Mouse (Mus musculus) CD4-positive helper T cell, adult 2 months (primary cell): ENCODE results near the gene Olfr1441.
A peak's percentile ranks its signal among the peaks of the same experiment; 100 is the strongest.

ENCODE experiments used
- DNase-seq: peaks from one replicate; pipeline ENCODE4 v3.0.0-alpha.2; 2012; ENCODE audit warnings: low read depth, missing footprints, low spot score

Olfr1441 gene

DNA sequence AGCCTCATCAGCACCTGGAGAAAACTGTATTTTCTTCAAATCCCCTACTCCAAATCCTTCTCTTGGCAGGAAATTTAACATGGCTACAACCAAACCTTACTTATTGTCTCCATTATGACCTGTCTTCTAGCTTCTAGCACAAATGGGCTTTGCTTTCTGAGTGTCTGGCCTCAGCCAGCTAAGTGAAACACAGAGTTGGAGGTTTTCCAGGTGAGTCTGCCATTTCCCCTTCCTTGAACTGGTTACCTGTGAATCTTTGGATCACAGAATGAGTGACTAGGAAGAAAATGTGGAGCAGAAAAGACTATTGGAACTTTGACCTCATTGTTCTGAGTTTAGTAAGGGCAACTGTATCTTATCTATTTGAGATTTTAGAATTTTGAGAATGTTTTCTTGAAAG lies at the start of gene Olfr1441:
Gene Olfr1441, plus strand, starts transcription at position 73 of the 400 bp plus-strand sequence.
- no peak for DNase-seq

GRCm38 (mm10) chr19:12373004-12373403 lies 44.2 kb upstream of the Olfr1441 start:
- DNase-seq = no peak

DNA sequence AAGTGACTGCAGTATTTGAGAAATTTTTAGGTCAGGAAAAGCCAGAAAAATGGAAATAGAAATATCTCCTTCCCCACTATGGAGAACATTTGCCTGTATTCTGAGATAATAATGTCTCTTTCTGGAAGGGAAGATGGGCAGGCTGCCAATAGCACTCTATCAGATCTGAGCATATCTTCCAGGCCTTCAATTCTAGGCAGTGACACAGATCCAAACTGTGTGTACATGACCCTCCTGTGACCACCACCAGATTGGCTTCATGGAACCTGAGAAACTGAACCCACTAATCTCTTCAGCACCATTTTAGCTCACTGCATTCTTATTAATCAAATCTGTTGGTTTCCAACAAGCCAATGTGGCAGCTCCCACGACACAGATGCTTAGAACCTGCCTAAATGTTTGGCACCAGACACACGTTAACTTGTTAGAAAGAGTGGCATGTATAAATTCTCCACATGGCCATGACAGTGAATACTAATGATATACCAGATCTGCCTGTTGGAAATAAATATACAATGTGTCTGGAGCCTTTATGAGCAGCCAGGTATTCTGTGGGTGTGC lies 42.7 kb upstream of the Olfr1441 start:
- DNase-seq = no peak

GRCm38 (mm10) chr19:12386979-12387378 lies 30.3 kb upstream of the Olfr1441 start, which contains the start of gene Olfr1440:
Gene Olfr1440, plus strand, starts transcription at chr19:12387279.
- no peak for DNase-seq

- no peak for DNase-seq
Observed at GRCm38 (mm10) chr19:12413737-12414136, 3.5 kb upstream of the Olfr1441 start.

GRCm38 (mm10) chr19:12418312-12418711 lies 1.1 kb downstream of the Olfr1441 start:
- DNase-seq = no peak

GRCm38 (mm10) chr19:12420555-12420954 lies 3.3 kb downstream of the Olfr1441 start:
- DNase-seq = no peak

- DNase-seq = no peak
Observed at GRCm38 (mm10) chr19:12421680-12422079, 4.4 kb downstream of the Olfr1441 start.

- no peak for DNase-seq
Observed at GRCm38 (mm10) chr19:12427101-12427500, 9.9 kb downstream of the Olfr1441 start.

GRCm38 (mm10) chr19:12427605-12428004 lies 10.4 kb downstream of the Olfr1441 start, which contains the start of gene Pfpl:
Gene Pfpl, plus strand, starts transcription at chr19:12427905.
- DNase-seq = no peak

- peak; percentile 29 for DNase-seq
Observed at GRCm38 (mm10) chr19:12433033-12433432, 15.8 kb downstream of the Olfr1441 start.

- no peak for DNase-seq
Observed at GRCm38 (mm10) chr19:12435011-12435416, 17.8 kb downstream of the Olfr1441 start.

- DNase-seq = no peak
Observed at GRCm38 (mm10) chr19:12435750-12436524, 18.7 kb downstream of the Olfr1441 start.

GRCm38 (mm10) chr19:12439581-12439980 lies 22.3 kb downstream of the Olfr1441 start:
- DNase-seq = no peak

- no peak for DNase-seq
Observed at GRCm38 (mm10) chr19:12440103-12440725, 23.0 kb downstream of the Olfr1441 start.

- DNase-seq = no peak
Observed at GRCm38 (mm10) chr19:12442560-12442959, 25.3 kb downstream of the Olfr1441 start.

- no peak for DNase-seq
Observed at GRCm38 (mm10) chr19:12445014-12445413, 27.8 kb downstream of the Olfr1441 start.

DNA sequence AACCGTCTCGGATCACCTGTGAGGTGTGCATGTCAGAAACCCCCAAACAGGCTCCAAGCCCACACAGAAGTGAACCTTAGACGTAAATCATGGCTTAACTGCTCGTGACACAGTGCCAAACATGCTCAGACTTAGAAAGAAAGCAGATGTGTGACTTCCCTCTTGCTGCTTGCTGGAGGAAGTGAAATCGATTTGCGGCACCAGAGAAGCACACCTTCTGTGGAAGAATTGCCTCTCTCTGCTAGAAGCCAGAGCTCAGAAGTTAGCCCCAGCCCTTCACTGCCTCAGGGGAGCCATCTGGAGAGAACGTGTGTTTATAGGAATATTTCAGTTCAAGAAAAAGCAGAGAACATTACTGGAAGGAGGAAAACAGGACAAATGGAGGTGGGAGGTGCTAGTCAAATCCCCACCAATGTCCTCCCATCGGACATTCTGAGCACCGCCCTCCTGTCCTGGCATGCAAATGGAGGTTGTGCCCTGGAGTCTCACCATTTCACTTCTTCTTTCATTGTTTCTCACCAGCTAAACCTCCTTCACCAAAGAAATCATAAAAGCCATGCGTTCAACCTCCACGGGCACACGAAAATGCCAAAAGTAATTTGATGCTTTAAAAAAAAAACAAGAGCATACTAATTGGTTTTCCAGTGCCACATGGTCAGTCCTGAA lies 40.3 kb downstream of the Olfr1441 start:
- no peak for DNase-seq

DNA sequence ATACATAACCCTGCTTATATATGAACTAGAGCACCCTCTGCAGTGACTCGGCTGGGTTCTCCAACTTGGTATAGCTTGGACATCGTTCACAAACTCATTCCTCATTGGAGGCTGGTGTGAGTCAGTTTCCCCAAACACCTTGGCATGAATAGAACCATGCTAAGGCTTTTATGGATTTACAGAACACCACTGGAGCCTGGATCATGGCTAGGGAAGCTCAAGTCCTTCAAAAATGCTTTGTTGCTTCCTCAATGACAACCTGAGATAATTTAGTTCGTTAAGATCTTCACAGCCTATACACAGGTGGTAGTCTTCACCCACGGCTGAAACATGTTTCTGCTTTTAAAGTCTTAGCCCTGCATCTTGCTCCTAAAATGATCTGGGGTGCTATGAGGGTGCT lies 42.3 kb downstream of the Olfr1441 start:
- DNase-seq = no peak

DNA sequence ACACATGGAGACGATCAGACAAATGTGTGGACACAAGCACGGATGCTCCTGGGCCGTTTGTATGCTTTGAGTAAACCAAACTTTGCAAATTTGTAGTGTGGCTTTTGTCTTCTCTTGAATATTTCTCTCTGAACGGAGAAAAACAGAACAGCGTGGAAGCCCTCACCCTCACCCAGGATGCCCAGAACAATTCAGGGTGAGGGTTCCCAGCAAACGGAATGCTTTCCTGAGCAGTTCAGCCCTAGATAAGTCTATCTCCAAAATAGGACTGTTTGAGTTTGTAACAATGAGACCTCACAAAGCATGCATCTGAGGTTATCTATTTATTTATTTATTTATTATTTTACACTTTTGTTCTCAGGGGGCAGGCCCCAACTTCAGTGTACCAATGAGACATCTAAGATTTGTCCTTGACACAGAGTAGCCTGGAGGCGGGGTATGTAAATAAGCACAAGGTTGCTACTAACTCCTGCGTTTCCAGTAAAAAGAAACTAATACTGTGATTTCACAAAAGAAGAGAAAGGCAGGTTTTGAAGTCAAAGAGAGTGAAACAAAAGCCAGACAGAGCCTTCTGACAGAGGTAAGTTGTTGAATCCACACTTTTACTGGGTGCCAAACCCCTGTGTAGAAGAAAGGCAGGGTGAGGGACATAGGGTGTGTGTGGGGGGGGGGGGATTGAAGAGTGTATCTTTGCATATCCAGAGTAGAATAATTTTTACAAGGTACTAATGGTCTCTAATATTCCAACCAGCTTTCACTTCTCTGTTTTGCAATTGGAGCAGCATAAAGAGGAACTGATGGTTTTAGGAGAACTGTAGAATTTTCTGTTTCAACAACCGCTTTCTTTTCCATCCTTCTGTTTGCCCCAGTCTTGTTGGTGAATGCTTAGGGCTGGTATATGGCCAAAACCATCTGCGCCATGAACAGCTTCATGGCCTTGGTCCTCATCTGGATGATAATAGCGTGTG lies 43.3 kb downstream of the Olfr1441 start, which contains the start of gene Mpeg1:
Gene Mpeg1, plus strand, starts transcription at position 498 of the 968 bp plus-strand sequence.
- DNase-seq = no peak
